Mouse (Mus musculus) neural tube, embryonic 13.5 days (tissue): ENCODE measurements around the gene Shroom3. TPM values are rescaled to one million over a fixed set of nuclear protein-coding genes. Genes with fewer than 3 reads are reported as not detected.

ENCODE experiments used
- ATAC-seq: fragments of 200-750 bp; cut with Nextera tagmentation; 2 replicates; pipeline ENCODE4 v1.8.0; 2017; ENCODE audit warnings: low read depth, mild to moderate bottlenecking, moderate TSS enrichment, moderate library complexity
- H3K27ac ChIP-seq: fragments of 300-500 bp; sonication (generic); replicated peaks from 2 replicates; pipeline ENCODE4 v1.5.1; 2015; ENCODE audit warnings: moderate library complexity, mild to moderate bottlenecking, inconsistent platforms
- H3K27me3 ChIP-seq: fragments of 300-500 bp; sonication (generic); 2 replicates; pipeline ENCODE4 v1.6.1; 2015; ENCODE audit warnings: mild to moderate bottlenecking, inconsistent platforms
- H3K36me3 ChIP-seq: fragments of 300-500 bp; sonication (generic); 2 replicates; pipeline ENCODE4 v1.6.1; 2015; ENCODE audit warnings: mild to moderate bottlenecking, inconsistent platforms
- H3K4me1 ChIP-seq: fragments of 300-500 bp; sonication (generic); replicated peaks from 2 replicates; pipeline ENCODE4 v1.6.1; 2015; ENCODE audit warnings: inconsistent platforms
- H3K4me2 ChIP-seq: fragments of 300-500 bp; sonication (generic); 2 replicates; pipeline ENCODE4 v1.6.1; 2015; ENCODE audit warnings: inconsistent platforms, mild to moderate bottlenecking, moderate library complexity
- H3K4me3 ChIP-seq: fragments of 300-500 bp; sonication (generic); 2 replicates; pipeline ENCODE4 v1.5.1; 2015; ENCODE audit warnings: mild to moderate bottlenecking, inconsistent platforms
- H3K9ac ChIP-seq: fragments of 300-500 bp; sonication (generic); 2 replicates; pipeline ENCODE4 v1.6.1; 2015; ENCODE audit warnings: moderate library complexity, mild to moderate bottlenecking, inconsistent platforms
- H3K9me3 ChIP-seq: fragments of 300-500 bp; sonication (generic); 2 replicates; pipeline ENCODE4 v1.6.1; 2016; ENCODE audit warnings: inconsistent platforms
- WGBS: fragments of 180-500 bp; shearing (Covaris S2); methylation state at CpG from one replicate; pipeline ENCODE4 v1.1.7; 2015; 5-methylcytosine and 5-hydroxymethylcytosine counted together
- polyA plus RNA-seq: library from polyadenylated mRNA; unstranded; fragments of >200 nt; fragmentation: Nextera tagmentation; extraction: Ambion mirVana; gene quantifications from 2 replicates; pipeline ENCODE4 v1.2.1, GENCODE M21; 2015

Shroom3 gene
- polyA plus RNA-seq, 1 experiment from 2014 or later: 1.7 TPM

- H3K4me3 ChIP-seq: no peak overlapping the region
- no peaks in the 10 kb centered on the region for H3K9me3 ChIP-seq
- H3K4me2 ChIP-seq: no peak overlapping the region
- WGBS: 32% methylated on average over 6 of the region's 6 CpGs
- ATAC-seq: peak; percentile 59; the same call in 1 of the 2 replicates
- no peak overlapping the region for H3K27ac ChIP-seq
- no peaks in the 10 kb centered on the region for H3K36me3 ChIP-seq
- no peak overlapping the region for H3K9ac ChIP-seq
- H3K27me3 ChIP-seq: no peaks in the 10 kb centered on the region
- no peaks in the 10 kb centered on the region for H3K4me1 ChIP-seq
Observed at GRCm38 (mm10) chr5:92725935-92726334, 42.7 kb downstream of the Shroom3 start.

- Histone ChIP-seq H3K27ac (no peak overlapping the region), H3K4me3 (no peak overlapping the region), H3K4me2 (no peak overlapping the region), H3K9ac (no peak overlapping the region), H3K4me1 (no peaks in the 10 kb centered on the region), H3K9me3 (no peaks in the 10 kb centered on the region), H3K27me3 (no peaks in the 10 kb centered on the region), H3K36me3 (no peaks in the 10 kb centered on the region)
- 45% methylated on average over 5 of the region's 5 CpGs for WGBS
- 0 out of 2 replicates have a peak, but pooled peaks have one; percentile 7 for ATAC-seq
Observed at GRCm38 (mm10) chr5:92728252-92728828, 45.1 kb downstream of the Shroom3 start.

GRCm38 (mm10) chr5:92729221-92729620 is 46.0 kb downstream of the Shroom3 start:
- 69% methylated on average over 6 of the region's 6 CpGs for WGBS
- no peak overlapping the region for H3K4me2 ChIP-seq
- H3K36me3 ChIP-seq: no peaks in the 10 kb centered on the region
- no peak overlapping the region for H3K9ac ChIP-seq
- H3K4me3 ChIP-seq: no peak overlapping the region
- H3K27me3 ChIP-seq: no peaks in the 10 kb centered on the region
- H3K4me1 ChIP-seq: no peaks in the 10 kb centered on the region
- H3K9me3 ChIP-seq: no peaks in the 10 kb centered on the region
- no peak for ATAC-seq
- no peak overlapping the region for H3K27ac ChIP-seq

GRCm38 (mm10) chr5:92741802-92742201 is 58.6 kb downstream of the Shroom3 start:
- no peak overlapping the region for H3K4me2 ChIP-seq
- H3K27me3 ChIP-seq: no peaks in the 10 kb centered on the region
- H3K4me3 ChIP-seq: no peak overlapping the region
- no peaks in the 10 kb centered on the region for H3K36me3 ChIP-seq
- H3K9ac ChIP-seq: no peak overlapping the region
- no peak for ATAC-seq
- no peaks in the 10 kb centered on the region for H3K9me3 ChIP-seq
- 72% methylated on average over 3 of the region's 3 CpGs for WGBS
- no peaks in the 10 kb centered on the region for H3K4me1 ChIP-seq
- H3K27ac ChIP-seq: no peak overlapping the region

GRCm38 (mm10) chr5:92742701-92743100 is 59.5 kb downstream of the Shroom3 start:
- Histone ChIP-seq H3K27ac (no peak overlapping the region), H3K9ac (no peak overlapping the region), H3K4me3 (no peak overlapping the region), H3K9me3 (no peaks in the 10 kb centered on the region), H3K27me3 (no peaks in the 10 kb centered on the region), H3K36me3 (no peaks in the 10 kb centered on the region), H3K4me2 (no peak overlapping the region), H3K4me1 (no peaks in the 10 kb centered on the region)
- ATAC-seq: no peak
- 88% methylated on average over 5 of the region's 5 CpGs for WGBS

- H3K27me3 ChIP-seq: no peaks in the 10 kb centered on the region
- H3K4me1 ChIP-seq: no peaks in the 10 kb centered on the region
- H3K36me3 ChIP-seq: no peaks in the 10 kb centered on the region
- 84% methylated on average over 8 of the region's 8 CpGs for WGBS
- no peak overlapping the region for H3K4me2 ChIP-seq
- H3K9me3 ChIP-seq: no peaks in the 10 kb centered on the region
- no peak overlapping the region for H3K9ac ChIP-seq
- no peak overlapping the region for H3K4me3 ChIP-seq
- no peak overlapping the region for H3K27ac ChIP-seq
- no peak for ATAC-seq
Observed at GRCm38 (mm10) chr5:92745390-92746253, 62.4 kb downstream of the Shroom3 start.

GRCm38 (mm10) chr5:92751488-92751887 is 68.3 kb downstream of the Shroom3 start:
- ATAC-seq: no peak

GRCm38 (mm10) chr5:92755241-92755775 is 72.1 kb downstream of the Shroom3 start:
- Histone ChIP-seq H3K4me2 (no peak overlapping the region), H3K4me3 (no peak overlapping the region), H3K36me3 (no peaks in the 10 kb centered on the region), H3K27ac (no peak overlapping the region), H3K9ac (no peak overlapping the region), H3K4me1 (no peaks in the 10 kb centered on the region), H3K9me3 (no peaks in the 10 kb centered on the region; the same call in 1 of the 2 replicates), H3K27me3 (no peaks in the 10 kb centered on the region)
- no peak for ATAC-seq
- WGBS: 87% methylated on average over 7 of the region's 7 CpGs

More at GRCm38 (mm10) chr5:92751488-92751887, 68.3 kb downstream of the Shroom3 start:
- Histone ChIP-seq H3K27ac (no peak overlapping the region), H3K4me3 (no peak overlapping the region), H3K4me1 (no peaks in the 10 kb centered on the region), H3K9ac (no peak overlapping the region), H3K27me3 (no peaks in the 10 kb centered on the region), H3K36me3 (no peaks in the 10 kb centered on the region), H3K9me3 (no peaks in the 10 kb centered on the region; the same call in 1 of the 2 replicates), H3K4me2 (no peak overlapping the region)
- whole genome bisulfite sequencing: 90% methylated on average over 4 of the region's 4 CpGs

- no peak for ATAC-seq
- 84% methylated on average over 6 of the region's 6 CpGs for WGBS
- H3K4me1 ChIP-seq: no peaks in the 10 kb centered on the region
- no peak overlapping the region for H3K4me2 ChIP-seq
- no peaks in the 10 kb centered on the region for H3K36me3 ChIP-seq
- H3K27ac ChIP-seq: no peak overlapping the region
- no peak overlapping the region for H3K4me3 ChIP-seq
- no peak overlapping the region for H3K9ac ChIP-seq
- H3K27me3 ChIP-seq: no peaks in the 10 kb centered on the region
- H3K9me3 ChIP-seq: no peaks in the 10 kb centered on the region
Observed at GRCm38 (mm10) chr5:92759156-92759745, 76.0 kb downstream of the Shroom3 start.

- H3K9me3 ChIP-seq: no peaks in the 10 kb centered on the region
- no peak overlapping the region for H3K27ac ChIP-seq
- no peaks in the 10 kb centered on the region for H3K36me3 ChIP-seq
- WGBS: 76% methylated on average over 7 of the region's 7 CpGs
- no peak for ATAC-seq
- H3K27me3 ChIP-seq: no peaks in the 10 kb centered on the region
- H3K9ac ChIP-seq: no peak overlapping the region
- H3K4me1 ChIP-seq: no peaks in the 10 kb centered on the region
- no peak overlapping the region for H3K4me3 ChIP-seq
- no peak overlapping the region for H3K4me2 ChIP-seq
Observed at GRCm38 (mm10) chr5:92760542-92760941, 77.3 kb downstream of the Shroom3 start.

GRCm38 (mm10) chr5:92761615-92762353 is 78.5 kb downstream of the Shroom3 start:
- Histone ChIP-seq H3K9me3 (no peaks in the 10 kb centered on the region), H3K4me3 (no peak overlapping the region), H3K36me3 (no peaks in the 10 kb centered on the region), H3K9ac (no peak overlapping the region), H3K4me2 (no peak overlapping the region), H3K27ac (no peak overlapping the region), H3K4me1 (no peaks in the 10 kb centered on the region), H3K27me3 (no peaks in the 10 kb centered on the region)
- ATAC-seq: no peak
- 80% methylated on average over 9 of the region's 9 CpGs for WGBS
